Mouse (Mus musculus): ENCODE measurements around the gene Gja5. TPM values are rescaled to one million over a fixed set of nuclear protein-coding genes. Genes with fewer than 3 reads are reported as not detected.
A peak's percentile ranks its signal among the peaks of the same experiment; 100 is the strongest.

Gene Gja5
- polyA plus RNA-seq (2012; rRNA removed), result 1.8 and 2.1 TPM in 2 replicates

- DNase-seq (ENCODE audit: low read depth, low spot score), result no peak
- 11% methylated on average over 14 of the region's 14 CpGs for WGBS
Measured at GRCm38 (mm10) chr3:96904393-96904792, at the start of gene Gja5. Gene Gja5, plus strand, starts transcription at chr3:96904693.

DNA sequence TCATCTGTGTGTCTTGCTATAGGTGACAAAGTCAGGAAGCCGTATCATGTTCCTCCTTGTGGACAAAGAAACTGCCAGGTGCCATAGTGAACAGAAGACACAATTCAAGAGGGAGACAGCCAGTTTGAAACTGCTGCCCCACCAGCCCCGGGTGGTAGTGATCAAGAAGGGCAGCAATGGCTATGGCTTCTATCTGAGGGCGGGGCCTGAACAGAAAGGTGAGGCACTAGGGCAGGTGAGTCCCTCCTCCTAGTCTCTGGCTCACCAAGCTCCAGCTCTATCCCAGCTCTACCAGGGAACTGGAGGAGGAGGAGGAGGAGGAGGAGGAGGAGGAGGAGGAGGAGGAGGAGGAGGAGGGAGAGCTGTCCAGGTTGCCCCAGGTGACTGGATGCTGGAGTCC, 48.7 kb upstream of the Gja5 start:
- DNase-seq (ENCODE audit: low read depth, low spot score), result no peak
- WGBS, result 55% methylated on average over 3 of the region's 3 CpGs

- WGBS, result 95% methylated on average over 5 of the region's 5 CpGs
Measured at GRCm38 (mm10) chr3:96860498-96860897, 44.0 kb upstream of the Gja5 start.

GRCm38 (mm10) chr3:96867863-96868262, 36.6 kb upstream of the Gja5 start:
- DNase-seq (ENCODE audit: low read depth, low spot score), result no peak
- 87% methylated on average over 3 of the region's 3 CpGs for WGBS

More at GRCm38 (mm10) chr3:96860498-96860897, 44.0 kb upstream of the Gja5 start:
- DNase-seq (ENCODE audit: low read depth, low spot score), result no peak

DNA sequence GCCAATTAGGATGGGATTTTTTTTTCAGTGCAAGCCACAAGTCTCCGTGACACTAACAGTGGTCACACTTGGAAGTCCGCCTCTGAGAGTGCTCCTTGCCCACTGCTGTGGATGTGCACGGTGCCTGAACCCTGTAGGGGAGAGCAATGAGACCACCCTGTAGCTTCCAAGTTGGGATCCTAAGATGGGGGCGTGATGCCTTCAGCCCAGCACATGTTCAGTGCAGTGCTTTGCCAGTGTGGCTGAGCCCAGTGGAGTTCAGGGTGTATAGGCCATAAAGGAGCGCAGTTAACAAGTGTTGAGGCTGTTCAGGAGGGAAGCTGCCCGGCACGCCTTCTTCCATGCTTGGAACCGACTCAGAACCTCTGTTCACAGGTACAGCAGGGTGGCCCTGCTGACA, 35.9 kb upstream of the Gja5 start:
- 87% methylated on average over 8 of the region's 8 CpGs for WGBS
- DNase-seq (ENCODE audit: low read depth, low spot score), result no peak

GRCm38 (mm10) chr3:96869091-96869490, 35.4 kb upstream of the Gja5 start:
- no peak for DNase-seq (ENCODE audit: low read depth, low spot score)
- WGBS, result 90% methylated on average over 7 of the region's 7 CpGs

DNA sequence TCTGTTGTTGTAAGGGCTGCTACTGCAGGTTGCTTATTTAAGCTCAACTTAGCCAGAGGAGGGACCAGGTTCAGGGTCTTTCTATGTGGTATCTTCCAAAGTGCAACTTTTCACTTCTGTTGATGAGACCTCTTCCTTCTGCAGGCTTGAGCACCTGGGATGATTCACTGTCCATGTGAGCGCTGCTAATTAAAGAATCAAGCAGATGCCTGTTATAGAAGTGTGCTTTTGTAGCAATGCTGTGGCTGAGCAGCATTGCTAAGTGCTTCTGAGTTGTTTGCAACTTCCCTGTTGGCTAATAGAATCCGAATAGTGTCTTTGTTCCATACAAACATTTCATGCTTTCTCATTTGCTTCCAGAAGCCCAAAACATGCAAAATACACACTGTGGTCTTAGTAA, 34.2 kb upstream of the Gja5 start:
- DNase-seq (ENCODE audit: low read depth, low spot score), result no peak
- WGBS, result 89% methylated on average over 2 of the region's 2 CpGs

GRCm38 (mm10) chr3:96871070-96871469, 33.4 kb upstream of the Gja5 start:
- DNase-seq (ENCODE audit: low read depth, low spot score), result no peak
- WGBS, result 86% methylated on average over 8 of the region's 8 CpGs

DNA sequence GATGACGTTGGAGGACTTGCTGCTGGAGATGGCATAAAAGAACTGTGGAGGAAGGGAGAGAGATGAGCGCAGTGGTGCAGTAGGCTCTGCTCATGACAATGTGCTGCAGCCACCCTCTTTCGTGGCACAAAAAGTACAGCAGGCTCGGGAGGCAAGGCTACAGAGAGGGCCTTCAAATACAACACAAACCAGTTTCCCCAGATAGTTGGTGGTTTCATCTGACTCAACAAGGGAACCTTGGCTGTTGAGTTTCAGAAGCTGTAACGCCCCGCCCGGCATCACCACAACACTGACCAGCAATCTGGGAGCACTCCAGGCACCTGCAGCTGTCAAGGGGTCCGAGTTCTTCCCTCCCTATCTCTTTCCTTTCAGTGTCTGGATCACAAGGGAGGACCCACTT, 32.0 kb upstream of the Gja5 start:
- 90% methylated on average over 8 of the region's 8 CpGs for WGBS

GRCm38 (mm10) chr3:96874808-96875571, 29.5 kb upstream of the Gja5 start:
- WGBS, result 33% methylated on average over 7 of the region's 7 CpGs

More for the DNA sequence above, 32.0 kb upstream of the Gja5 start:
- DNase-seq (ENCODE audit: low read depth, low spot score), result no peak

DNA sequence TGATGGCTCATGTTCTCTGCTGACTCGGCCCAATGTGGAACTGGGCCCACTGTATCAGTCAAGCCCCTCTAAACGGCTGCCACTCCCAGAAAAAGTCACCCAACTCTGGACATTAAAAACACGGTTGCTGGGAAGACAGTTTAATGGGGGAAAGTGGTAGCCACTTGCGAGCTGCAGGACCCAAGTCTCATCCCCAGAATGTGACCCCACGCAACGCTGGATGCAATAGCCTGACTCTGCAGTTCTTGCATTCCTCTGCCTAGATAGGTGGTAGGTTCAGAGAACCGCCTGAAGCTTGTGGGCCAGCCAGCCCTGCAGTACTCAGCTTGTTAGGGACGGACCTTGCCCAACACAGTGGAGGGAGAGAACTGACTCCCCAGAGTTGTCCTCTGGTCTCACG, 25.0 kb upstream of the Gja5 start:
- 88% methylated on average over 9 of the region's 9 CpGs for WGBS
- no peak for DNase-seq (ENCODE audit: low read depth, low spot score)

More at GRCm38 (mm10) chr3:96874808-96875571, 29.5 kb upstream of the Gja5 start:
- DNase-seq (ENCODE audit: low read depth, low spot score), result peak; percentile 8

DNA sequence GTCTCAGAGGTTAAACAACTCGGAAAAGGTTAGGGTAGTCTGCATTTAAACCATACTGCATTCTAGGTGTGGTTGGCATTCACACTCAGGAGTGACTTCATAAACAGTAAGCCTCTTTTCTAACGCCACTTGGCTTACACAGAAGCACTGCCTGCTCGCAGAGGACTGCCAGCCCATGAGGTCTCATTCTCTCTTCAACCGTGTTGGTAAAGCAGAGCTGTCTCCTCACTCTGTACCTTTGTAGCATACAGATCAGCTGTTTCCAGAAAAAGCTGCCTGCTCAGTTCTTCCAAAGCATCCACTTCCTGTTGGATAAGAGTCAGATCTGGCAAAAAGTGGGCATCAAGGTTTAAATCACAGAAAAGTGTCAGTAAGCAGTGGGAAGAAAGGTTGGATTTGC, 24.1 kb upstream of the Gja5 start:
- WGBS, result 85% methylated on average over 4 of the region's 4 CpGs
- no peak for DNase-seq (ENCODE audit: low read depth, low spot score)

- DNase-seq (ENCODE audit: low read depth, low spot score), result no peak
- 88% methylated on average over 6 of the region's 6 CpGs for WGBS
Measured at GRCm38 (mm10) chr3:96881557-96881956, 22.9 kb upstream of the Gja5 start.

DNA sequence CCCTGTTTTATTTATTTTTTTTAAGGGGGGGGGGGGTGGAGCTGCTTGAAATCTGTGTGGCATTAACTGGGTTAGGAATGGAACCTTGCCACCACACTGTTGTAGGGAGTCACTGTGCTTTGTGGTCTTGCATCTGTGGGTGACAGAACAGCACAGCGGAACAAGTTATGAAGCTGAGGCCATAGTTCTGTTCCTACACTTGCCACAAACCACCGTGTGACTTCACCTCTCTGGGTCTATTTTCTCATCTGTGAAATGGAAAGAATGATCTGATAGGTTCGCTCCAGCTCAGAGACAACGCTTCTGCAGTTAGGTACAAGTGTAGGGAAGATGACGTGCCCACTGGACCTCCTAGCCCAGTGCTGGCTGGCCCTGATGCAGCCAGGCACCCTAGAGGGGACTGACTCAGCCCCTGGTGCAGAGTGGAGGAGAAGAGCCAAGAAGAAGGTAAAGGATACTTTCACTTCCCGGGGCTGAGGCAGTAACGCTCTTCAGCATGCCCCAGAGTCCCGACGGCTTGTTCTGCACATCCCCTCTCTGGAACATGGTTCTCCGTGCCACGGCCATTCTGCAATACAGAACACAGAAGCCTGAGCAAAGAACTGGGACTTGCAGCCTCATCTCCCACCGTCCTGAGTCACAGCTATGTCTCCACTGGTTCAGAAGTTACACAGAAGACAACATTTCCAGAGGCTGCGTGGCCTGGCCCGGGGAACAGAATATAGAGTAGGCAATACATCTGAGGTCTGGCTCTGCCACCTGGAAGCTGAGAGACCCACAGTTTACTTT, 22.2 kb upstream of the Gja5 start:
- DNase-seq (ENCODE audit: low read depth, low spot score), result no peak
- WGBS, result 92% methylated on average over 14 of the region's 14 CpGs

- no peak for DNase-seq (ENCODE audit: low read depth, low spot score)
- 78% methylated on average over 7 of the region's 7 CpGs for WGBS
Measured at GRCm38 (mm10) chr3:96883690-96884089, 20.8 kb upstream of the Gja5 start.

DNA sequence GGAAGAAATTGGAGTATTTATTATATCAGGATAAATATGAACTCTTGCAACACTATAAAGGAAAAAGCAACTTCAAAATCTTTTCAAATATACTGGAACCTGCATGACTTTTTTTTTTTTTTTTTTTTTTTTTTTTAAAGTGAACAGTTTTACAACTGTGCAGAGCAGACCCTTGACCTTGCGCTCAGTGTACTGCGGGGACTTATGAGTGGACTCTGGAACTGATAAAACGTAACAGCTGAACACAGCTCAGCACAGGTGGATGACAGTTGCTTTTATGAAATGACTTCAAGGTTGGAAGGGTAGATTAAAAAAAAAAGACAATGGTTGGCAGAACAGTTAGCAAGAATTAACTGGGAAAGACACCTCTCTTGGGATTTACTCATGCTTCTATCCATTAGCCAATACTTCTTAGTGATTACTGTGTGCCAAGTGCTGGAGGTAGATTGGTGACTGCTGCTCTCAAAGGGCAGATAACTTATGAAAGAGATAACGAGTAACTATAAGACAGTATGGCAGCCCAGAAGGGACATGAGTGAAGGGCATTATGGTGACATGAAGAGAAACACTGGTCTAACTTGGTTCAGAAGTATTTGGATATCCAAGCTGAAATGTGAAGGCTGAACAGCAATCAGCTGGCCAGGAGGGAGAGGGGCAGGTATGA, 2.0 kb upstream of the Gja5 start:
- DNase-seq (ENCODE audit: low read depth, low spot score), result peak; percentile 35
- 34% methylated on average over 4 of the region's 4 CpGs for WGBS

DNA sequence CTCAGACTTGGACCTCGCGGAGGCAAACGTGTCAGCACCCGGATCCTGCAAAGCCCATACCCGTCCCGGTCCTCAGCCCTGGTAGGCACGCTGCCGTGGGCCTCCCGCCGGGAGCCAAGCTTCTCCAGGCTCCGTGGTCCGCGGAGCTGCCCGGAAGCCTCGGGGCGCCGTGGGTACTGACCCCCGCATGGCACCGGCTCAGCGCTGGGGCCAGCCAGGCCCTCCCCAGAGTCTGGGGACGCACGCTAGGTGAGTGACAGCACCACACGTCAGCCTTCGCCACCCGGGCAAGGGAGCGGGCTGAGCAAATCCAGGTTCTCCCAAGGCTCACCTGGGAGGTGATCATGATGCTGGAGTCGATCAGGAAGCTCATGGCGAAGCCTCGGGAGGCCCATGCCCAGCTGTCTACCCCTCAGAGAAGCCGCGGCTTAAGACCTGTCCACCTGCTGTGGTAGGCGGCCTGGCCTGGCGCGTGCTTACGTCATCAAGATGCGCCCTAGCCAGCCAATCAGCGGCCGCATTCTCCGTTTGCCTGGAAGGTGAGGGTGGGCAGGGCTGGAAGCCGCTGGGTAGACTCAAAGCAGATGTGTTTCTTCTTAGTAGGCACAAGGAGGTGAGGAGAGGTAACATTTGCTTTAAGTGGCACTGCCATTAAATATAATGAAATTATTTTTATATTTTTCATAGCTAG, 503 bp downstream of the Gja5 start, which contains the start of gene Gpr89:
Gene Gpr89 (minus strand): TSS at position 496 of the 691 bp plus-strand sequence.
- WGBS, result under 1% methylated on average over 40 of the region's 40 CpGs
- peak; percentile 88 for DNase-seq (ENCODE audit: low read depth, low spot score)

- 32% methylated on average over 9 of the region's 9 CpGs for WGBS
- peak; percentile 4 for DNase-seq (ENCODE audit: low read depth, low spot score)
Measured at GRCm38 (mm10) chr3:96905592-96905991, 1.1 kb downstream of the Gja5 start.

GRCm38 (mm10) chr3:96920991-96921390, 16.5 kb downstream of the Gja5 start:
- DNase-seq (ENCODE audit: low read depth, low spot score), result no peak
- 46% methylated on average over 7 of the region's 7 CpGs for WGBS

GRCm38 (mm10) chr3:96924631-96925030, 20.1 kb downstream of the Gja5 start:
- no peak for DNase-seq (ENCODE audit: low read depth, low spot score)
- 69% methylated on average over 4 of the region's 4 CpGs for whole genome bisulfite sequencing
